Comparison of ENCODE assay signal across 10 mouse cellular contexts in the genomic region with DNA sequence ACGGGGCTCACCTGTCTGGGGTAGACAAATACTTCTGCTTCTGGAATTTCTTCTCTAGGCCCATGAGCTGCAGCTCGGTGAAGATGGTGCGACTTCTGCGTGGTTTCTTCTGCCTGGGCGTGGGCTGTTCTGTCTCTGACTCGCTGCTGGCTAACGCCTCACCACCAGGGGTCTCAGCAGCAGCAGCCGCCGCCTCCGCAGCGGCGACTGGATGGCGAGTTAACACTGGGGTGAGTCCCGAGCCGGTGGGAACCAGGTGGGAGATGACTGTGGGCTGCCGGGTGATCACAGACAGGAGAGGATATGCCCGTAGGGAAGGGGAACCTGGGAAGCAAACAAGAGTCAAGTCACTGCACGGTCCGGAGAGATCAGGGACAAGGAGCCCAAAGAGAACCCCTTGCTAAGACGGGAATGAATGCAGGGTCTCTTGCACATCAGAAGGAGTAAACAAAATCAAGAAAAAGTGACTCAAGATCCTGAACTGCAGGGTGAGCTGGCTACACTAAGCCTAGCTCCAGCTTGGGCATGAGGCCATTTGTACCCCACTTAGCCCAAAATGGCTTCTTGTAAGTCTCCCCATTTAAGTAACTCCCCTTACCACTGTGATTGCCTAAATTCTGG. TPM values are rescaled to one million over a fixed set of nuclear protein-coding genes. Genes with fewer than 3 reads are reported as not detected.
DNase-seq lines count a peak whose midpoint lies in the region; ATAC-seq and TF ChIP-seq lines count a peak whose summit lies in the region.
"Had no signal": no experiment of that assay in that cellular context is flagged by ENCODE, and none has a peak within 500 bp of the region (broad histone marks: within the 10 kb centered on the region; RNA-seq: fewer than 3 reads in every experiment).

No protein-coding gene starts in this region.

- 0 out of 2 replicates have a peak overlapping the region, but pooled peaks have one; percentile 51 for H3K9ac ChIP-seq in neural tube, embryonic 13.5 days
- H3K9ac ChIP-seq: liver, embryonic 13.5 days had no signal

- intact Hi-C loops in left cerebral cortex, postnatal 4 days (cut with DNase I), result loop anchor here (5.0 kb wide), 1 partner anchor 53 kb away; a partner anchor contains a TSS

- peak; percentile 24 for DNase-seq in kidney, postnatal 14 days
- DNase-seq in kidney, adult 2 months, result no peak
- DNase-seq in left cerebral cortex, postnatal 4 days, result peak; percentile 21
- DNase-seq in c-Kit-positive CD71-positive TER-119-positive erythroid progenitor cells, embryonic 14.5 days (ENCODE audit: low spot score), result no peak
- DNase-seq: liver, embryonic 13.5 days had no signal

- no peaks in the 10 kb centered on the region for H3K4me1 ChIP-seq in kidney, adult 2 months (ENCODE audit: control insufficient read depth, insufficient read depth, low read length)
- peaks cover 5% of the 10 kb centered on the region; the same call in 1 of the 2 replicates for H3K4me1 ChIP-seq in cortical plate, adult 2 months (ENCODE audit: control insufficient read depth, insufficient read depth, low read length)
- peaks cover 12% of the 10 kb centered on the region for H3K4me1 ChIP-seq in neural tube, embryonic 13.5 days (replicated peaks)
- H3K4me1 ChIP-seq: liver, embryonic 13.5 days had no signal

- H3K36me3 ChIP-seq in kidney, adult 2 months (ENCODE audit: control insufficient read depth, insufficient read depth, low read length), result no peaks in the 10 kb centered on the region
- no peaks in the 10 kb centered on the region for H3K36me3 ChIP-seq in neural tube, embryonic 13.5 days
- H3K36me3 ChIP-seq: liver, embryonic 13.5 days had no signal

- peak; percentile 55 for ATAC-seq in granulocyte monocyte progenitor cell, adult 5-6 weeks (replicated peaks; ENCODE audit: poor library complexity, severe bottlenecking)
- peak; percentile 79 for ATAC-seq in neural tube, embryonic 13.5 days (ENCODE audit: low read depth)
- ATAC-seq in erythroblast, adult 5-6 weeks (replicated peaks; ENCODE audit: low FRiP score, poor library complexity, severe bottlenecking), result no peak

- no peak overlapping the region for H3K4me3 ChIP-seq in kidney, adult 2 months (ENCODE audit: insufficient read depth, low read depth, low read length)
- H3K4me3 ChIP-seq in cortical plate, adult 2 months (ENCODE audit: insufficient read depth, low read length), result peak overlapping the region; percentile 18
- peak overlapping the region; percentile 24 for H3K4me3 ChIP-seq in neural tube, embryonic 13.5 days
- H3K4me3 ChIP-seq: liver, embryonic 13.5 days had no signal

- no peak for TF ChIP-seq POLR2A in kidney, adult 2 months (IDR thresholded peaks at IDR 0.05; ENCODE audit: low read depth, low read length)
- TF ChIP-seq POLR2A in cortical plate, adult 2 months (IDR thresholded peaks at IDR 0.05; ENCODE audit: extremely low read depth, insufficient read depth, low read length), result no peak

- H3K9me3 ChIP-seq in neural tube, embryonic 13.5 days, result no peaks in the 10 kb centered on the region
- H3K9me3 ChIP-seq: liver, embryonic 13.5 days had no signal

- no peaks in the 10 kb centered on the region for H3K27me3 ChIP-seq in kidney, adult 2 months (replicated peaks; ENCODE audit: control insufficient read depth, insufficient read depth, low read length)
- peaks cover 17% of the 10 kb centered on the region for H3K27me3 ChIP-seq in neural tube, embryonic 13.5 days

- H3K4me2 ChIP-seq in neural tube, embryonic 13.5 days, result peak overlapping the region; percentile 54
- H3K4me2 ChIP-seq: liver, embryonic 13.5 days had no signal

- WGBS in kidney, adult 2 months, result 20% methylated on average over 20 of the region's 20 CpGs
- WGBS in neural tube, embryonic 13.5 days, result 7% methylated on average over 20 of the region's 20 CpGs

- TF ChIP-seq CTCF in kidney, adult 2 months (conservative IDR thresholded peaks at IDR 0.05; ENCODE audit: insufficient read depth, insufficient read length, low read depth, low read length), result no peak
- 0 out of 2 replicates have a peak, but pooled peaks have one; percentile 8 for TF ChIP-seq CTCF in cortical plate, adult 2 months (IDR thresholded peaks at IDR 0.05; ENCODE audit: extremely low read depth, insufficient read depth, low read length)

- H3K27ac ChIP-seq in kidney, adult 2 months (ENCODE audit: insufficient read depth, low read depth, low read length), result no peak overlapping the region
- H3K27ac ChIP-seq in cortical plate, adult 2 months (ENCODE audit: insufficient read depth, low read length), result no peak overlapping the region
- H3K27ac ChIP-seq in neural tube, embryonic 13.5 days (replicated peaks), result no peak overlapping the region
- H3K27ac ChIP-seq: liver, embryonic 13.5 days had no signal

RNA-seq across cellular contexts. Expression of a gene that starts 54.4 kb away (rescaled TPM):
- polyA plus RNA-seq in kidney, adult 2 months (2012; rRNA removed), result 0.05 and 0.16 TPM in 2 replicates
- 4.1 and 5.2 TPM in 2 replicates for polyA plus RNA-seq in cortical plate, adult 2 months (2012; rRNA removed)
- not detected in 2 replicates for total RNA-seq in granulocyte monocyte progenitor cell, adult 5-6 weeks (2014; fragmentation: Nextera tagmentation)
- total RNA-seq in granulocyte monocyte progenitor cell, adult 5-6 weeks (2017), result not detected in 2 replicates
- total RNA-seq in left cerebral cortex, postnatal 4 days (2021), result 1 to 10 TPM; 4.3 to 4.5 TPM
- not detected in 2 replicates for polyA plus RNA-seq in neural tube, embryonic 13.5 days (2015; fragmentation: Nextera tagmentation; extraction: Ambion mirVana)
- total RNA-seq in erythroblast, adult 5-6 weeks (2015; ENCODE audit: low replicate concordance), result not detected in 2 replicates
- total RNA-seq in erythroblast, adult 5-6 weeks (2017; ENCODE audit: low replicate concordance), result not detected in 2 replicates
- total RNA-seq: adrenal gland, postnatal 36 days had no signal
- polyA plus RNA-seq: liver, embryonic 13.5 days had no signal

Comparison
In these comparisons a context has a peak if more than half of its experiments do, and no peak if none do; other contexts are left out.
1. DNase-seq: peak in kidney, postnatal 14 days (single experiment) and left cerebral cortex, postnatal 4 days (single experiment); none in kidney, adult 2 months (single experiment) and c-Kit-positive CD71-positive TER-119-positive erythroid progenitor cells, embryonic 14.5 days (single experiment).
2. RNA of a gene that starts 54.4 kb away (total RNA-seq): 4.3 to 4.5 TPM in left cerebral cortex, postnatal 4 days; not detected in granulocyte monocyte progenitor cell, adult 5-6 weeks and not detected in erythroblast, adult 5-6 weeks; every median in the first group is over 4 times any median in the second.